Mouse (Mus musculus): ENCODE results near the gene Ddx39b.

GRCm38 (mm10) chr17:35232659-35233058 lies 8.9 kb upstream of the Ddx39b start:
- no peak for TF ChIP-seq MAX (IDR thresholded peaks at IDR 0.05; ENCODE audit: low read length)
- no peak for TF ChIP-seq TBP (IDR thresholded peaks at IDR 0.05; ENCODE audit: low read depth, low read length)
- no peak for TF ChIP-seq CTCF (IDR thresholded peaks at IDR 0.05 in 2 of 3, conservative IDR thresholded peaks at IDR 0.05 in 1 of 3; ENCODE audit: control insufficient read depth in 1 of 3, insufficient read depth in 1 of 3, low read depth in 2 of 3, low read length in 3 of 3, poor library complexity in 1 of 3, severe bottlenecking in 1 of 3)
- TF ChIP-seq GABPA (IDR thresholded peaks at IDR 0.05; ENCODE audit: low read depth, low read length): no peak
- no peak for TF ChIP-seq USF1 (IDR thresholded peaks at IDR 0.05; ENCODE audit: low read depth, low read length)
- TF ChIP-seq ZMIZ1 (IDR thresholded peaks at IDR 0.05; ENCODE audit: low read depth, low read length): no peak
- TF ChIP-seq EP300 (IDR thresholded peaks at IDR 0.05; ENCODE audit: low read depth in 1 of 2, low read length in 2 of 2): no peak
- TF ChIP-seq POLR2A (IDR thresholded peaks at IDR 0.05; ENCODE audit: control insufficient read depth in 1 of 2, insufficient read depth in 1 of 2, low read depth in 1 of 2, low read length in 2 of 2, poor library complexity in 1 of 2): no peak
